Mouse (Mus musculus): ENCODE measurements at regions not wholly inside any gene's neighbourhood (a gene's known extent, or its start where the extent isn't known, plus 50 kb on each side); places are given as distances from the start of the nearest gene placed in this dataset.

DNA sequence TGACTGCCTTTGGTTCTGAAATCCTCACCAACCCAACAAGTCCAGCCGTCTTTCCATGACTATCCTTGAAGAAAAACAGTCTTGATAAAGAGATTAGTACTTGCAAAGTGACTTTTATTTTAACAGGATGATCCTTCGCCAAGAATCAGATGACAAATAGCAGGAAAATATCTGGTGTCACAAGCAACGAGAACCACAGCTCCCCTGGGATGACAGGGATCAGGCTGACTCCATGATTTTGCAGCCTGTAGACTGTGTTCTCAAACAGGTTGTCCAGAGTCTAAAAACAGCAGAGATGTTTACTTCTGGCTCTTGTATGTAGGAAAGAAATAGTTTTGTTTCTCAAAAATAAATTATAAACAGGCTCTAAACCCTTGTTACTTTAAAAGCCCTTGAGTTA, 63.3 kb downstream of the Tmem18 start:
- Histone ChIP-seq H3K4me1 (ENCODE audit: control insufficient read depth, insufficient read depth, low read length) (no peaks in the 10 kb centered on the region), H3K79me2 (replicated peaks; ENCODE audit: control insufficient read depth, insufficient read depth, low read length) (no peaks in the 10 kb centered on the region), H3K4me3 (no peak overlapping the region), H3K27ac (no peak overlapping the region), H3K9ac (ENCODE audit: low read depth, low read length) (no peak overlapping the region), H3K36me3 (ENCODE audit: control insufficient read depth, insufficient read depth, low read length) (no peaks in the 10 kb centered on the region), H3K27me3 (ENCODE audit: control insufficient read depth, insufficient read depth, low read length) (no peaks in the 10 kb centered on the region)
- 29% methylated on average over 3 of the region's 3 CpGs for WGBS
- intact Hi-C loops (cut with DNase I), result no loop called here
- no peak for DNase-seq
- TF ChIP-seq POLR2A (IDR thresholded peaks at IDR 0.05; ENCODE audit: insufficient read depth, low read depth, low read length) (no peak), EP300 (IDR thresholded peaks at IDR 0.05; ENCODE audit: insufficient read depth, low read depth, low read length) (no peak), CTCF (IDR thresholded peaks at IDR 0.05) (no peak)

DNA sequence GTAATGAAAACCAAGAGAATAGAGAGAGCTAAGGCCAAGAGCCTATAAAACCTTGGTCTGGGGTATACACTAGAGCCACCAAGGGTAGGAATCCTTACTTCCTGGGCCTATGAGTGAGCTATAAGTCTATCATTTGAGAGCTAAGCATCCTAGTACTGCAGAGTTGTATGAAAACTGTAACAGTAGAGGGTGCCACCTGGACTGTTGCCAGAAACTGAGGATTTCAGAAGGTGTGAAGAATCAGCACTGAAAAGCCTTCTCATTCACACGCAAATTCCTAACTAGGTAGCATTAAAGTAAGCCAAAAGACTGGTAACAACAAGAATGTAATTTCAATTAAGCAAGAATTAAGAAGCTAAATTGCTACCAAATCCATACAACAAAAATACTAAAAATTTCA, 67.3 kb downstream of the Tmem18 start:
- no peaks in the 10 kb centered on the region for H3K4me1 ChIP-seq (ENCODE audit: control insufficient read depth, insufficient read depth, low read length)
- intact Hi-C loops (cut with DNase I), result no loop called here
- no peak overlapping the region for H3K4me3 ChIP-seq
- no peak overlapping the region for H3K9ac ChIP-seq (ENCODE audit: low read depth, low read length)
- no peaks in the 10 kb centered on the region for H3K79me2 ChIP-seq (replicated peaks; ENCODE audit: control insufficient read depth, insufficient read depth, low read length)
- no peaks in the 10 kb centered on the region for H3K36me3 ChIP-seq (ENCODE audit: control insufficient read depth, insufficient read depth, low read length)
- no peaks in the 10 kb centered on the region for H3K27me3 ChIP-seq (ENCODE audit: control insufficient read depth, insufficient read depth, low read length)
- WGBS, result 81% methylated on average over 1 of the region's 1 CpGs
- TF ChIP-seq EP300 (IDR thresholded peaks at IDR 0.05; ENCODE audit: insufficient read depth, low read depth, low read length) (no peak), POLR2A (IDR thresholded peaks at IDR 0.05; ENCODE audit: insufficient read depth, low read depth, low read length) (no peak), CTCF (IDR thresholded peaks at IDR 0.05) (no peak)
- H3K27ac ChIP-seq, result no peak overlapping the region
- no peak for DNase-seq

DNA sequence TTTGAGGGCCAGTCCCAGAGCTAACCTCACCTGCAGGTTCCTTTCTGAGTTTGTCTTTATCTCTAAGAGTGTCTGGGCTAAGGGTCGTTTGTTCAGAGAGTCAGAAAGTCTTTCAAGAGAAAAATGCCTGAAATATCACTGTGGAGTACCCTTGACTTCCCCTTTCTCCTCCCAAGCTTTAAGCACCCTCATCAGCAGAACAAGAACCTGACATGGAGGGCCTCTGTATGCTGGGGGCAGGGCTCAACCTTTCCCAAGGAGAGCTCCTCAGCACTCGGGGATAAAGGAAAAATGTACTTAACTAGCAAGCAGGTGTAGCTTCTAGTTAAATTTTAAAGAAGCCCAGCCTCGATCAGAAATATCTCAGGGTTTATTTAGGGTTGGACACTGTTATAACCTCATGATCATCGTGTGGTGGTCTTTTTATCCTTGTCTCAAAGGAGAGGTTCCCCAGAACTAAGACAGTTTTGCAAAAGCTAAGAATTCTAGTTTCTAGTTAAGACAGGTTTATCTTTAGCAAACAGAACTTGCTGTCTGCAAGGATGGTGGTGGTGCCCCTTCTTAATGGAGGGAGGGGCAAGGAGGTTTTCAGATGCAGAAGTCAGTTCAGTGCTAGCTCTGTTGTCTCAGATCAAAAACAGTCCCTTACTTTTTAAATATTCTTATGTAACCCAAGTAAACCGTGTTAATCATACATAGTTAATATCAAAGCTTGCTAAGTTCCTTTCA, 70.3 kb downstream of the Tmem18 start:
- Histone ChIP-seq H3K4me3 (no peak overlapping the region), H3K36me3 (ENCODE audit: control insufficient read depth, insufficient read depth, low read length) (no peaks in the 10 kb centered on the region), H3K4me1 (ENCODE audit: control insufficient read depth, insufficient read depth, low read length) (no peaks in the 10 kb centered on the region), H3K27ac (no peak overlapping the region), H3K9ac (ENCODE audit: low read depth, low read length) (no peak overlapping the region), H3K79me2 (replicated peaks; ENCODE audit: control insufficient read depth, insufficient read depth, low read length) (no peaks in the 10 kb centered on the region), H3K27me3 (ENCODE audit: control insufficient read depth, insufficient read depth, low read length) (no peaks in the 10 kb centered on the region)
- no peak for DNase-seq
- TF ChIP-seq POLR2A (IDR thresholded peaks at IDR 0.05; ENCODE audit: insufficient read depth, low read depth, low read length), result no peak
- WGBS, result 44% methylated on average over 5 of the region's 5 CpGs
- intact Hi-C loops (cut with DNase I), result no loop called here

DNA sequence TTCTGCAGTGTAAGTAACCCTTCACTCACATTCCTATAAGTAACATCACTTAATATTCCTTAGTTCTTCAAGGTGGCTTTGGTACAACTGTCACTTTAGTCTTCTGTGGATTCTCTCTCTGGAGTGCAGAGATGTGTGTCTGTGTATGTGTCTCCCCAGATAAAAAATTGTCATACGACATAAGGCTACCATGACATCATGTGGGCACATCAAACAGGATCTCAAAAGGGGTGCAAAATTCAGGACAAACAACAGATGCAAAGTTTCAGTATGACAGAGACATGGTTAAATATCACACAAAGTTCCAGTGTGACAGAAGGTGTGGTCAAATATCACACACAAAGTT, 70.8 kb downstream of the Tmem18 start:
- Histone ChIP-seq H3K4me3 (no peak overlapping the region), H3K27me3 (ENCODE audit: control insufficient read depth, insufficient read depth, low read length) (no peaks in the 10 kb centered on the region), H3K79me2 (replicated peaks; ENCODE audit: control insufficient read depth, insufficient read depth, low read length) (no peaks in the 10 kb centered on the region), H3K9ac (ENCODE audit: low read depth, low read length) (no peak overlapping the region), H3K27ac (no peak overlapping the region), H3K4me1 (ENCODE audit: control insufficient read depth, insufficient read depth, low read length) (no peaks in the 10 kb centered on the region), H3K36me3 (ENCODE audit: control insufficient read depth, insufficient read depth, low read length) (no peaks in the 10 kb centered on the region)
- WGBS, result 66% methylated on average over 1 of the region's 1 CpGs
- DNase-seq, result no peak
- TF ChIP-seq CTCF (IDR thresholded peaks at IDR 0.05), result no peak
- TF ChIP-seq EP300 (IDR thresholded peaks at IDR 0.05; ENCODE audit: insufficient read depth, low read depth, low read length), result no peak
- TF ChIP-seq POLR2A (IDR thresholded peaks at IDR 0.05; ENCODE audit: insufficient read depth, low read depth, low read length), result no peak
- intact Hi-C loops (cut with DNase I), result no loop called here

DNA sequence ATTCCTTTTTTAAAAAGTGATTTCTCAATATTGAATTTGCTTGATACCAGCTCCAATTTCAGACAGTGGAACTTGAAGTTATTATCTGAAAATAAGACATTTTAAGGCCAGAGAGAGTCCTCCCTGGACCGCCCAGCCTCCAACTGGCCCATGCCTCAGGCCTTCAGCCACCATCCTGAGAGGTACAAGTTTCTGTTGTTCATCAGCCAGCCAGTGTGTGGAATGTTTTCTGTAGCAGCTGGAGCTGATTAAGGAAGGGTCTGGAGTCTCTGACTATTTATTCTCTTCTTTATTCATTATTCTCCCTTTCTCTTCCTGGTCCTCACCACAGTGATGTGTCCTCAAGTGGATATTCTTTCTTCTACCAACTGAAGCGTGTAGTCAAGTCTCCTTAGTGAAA, 94.6 kb downstream of the Tmem18 start:
- Histone ChIP-seq H3K9ac (ENCODE audit: low read depth, low read length) (no peak overlapping the region), H3K27me3 (ENCODE audit: control insufficient read depth, insufficient read depth, low read length) (no peaks in the 10 kb centered on the region), H3K27ac (no peak overlapping the region), H3K4me1 (ENCODE audit: control insufficient read depth, insufficient read depth, low read length) (no peaks in the 10 kb centered on the region), H3K79me2 (replicated peaks; ENCODE audit: control insufficient read depth, insufficient read depth, low read length) (no peaks in the 10 kb centered on the region), H3K4me3 (no peak overlapping the region), H3K36me3 (ENCODE audit: control insufficient read depth, insufficient read depth, low read length) (no peaks in the 10 kb centered on the region)
- DNase-seq, result no peak
- TF ChIP-seq EP300 (IDR thresholded peaks at IDR 0.05; ENCODE audit: insufficient read depth, low read depth, low read length), result no peak
- no peak for TF ChIP-seq POLR2A (IDR thresholded peaks at IDR 0.05; ENCODE audit: insufficient read depth, low read depth, low read length)
- TF ChIP-seq CTCF (IDR thresholded peaks at IDR 0.05), result no peak
- WGBS, result 71% methylated on average over 2 of the region's 2 CpGs
- intact Hi-C loops (cut with DNase I), result no loop called here

DNA sequence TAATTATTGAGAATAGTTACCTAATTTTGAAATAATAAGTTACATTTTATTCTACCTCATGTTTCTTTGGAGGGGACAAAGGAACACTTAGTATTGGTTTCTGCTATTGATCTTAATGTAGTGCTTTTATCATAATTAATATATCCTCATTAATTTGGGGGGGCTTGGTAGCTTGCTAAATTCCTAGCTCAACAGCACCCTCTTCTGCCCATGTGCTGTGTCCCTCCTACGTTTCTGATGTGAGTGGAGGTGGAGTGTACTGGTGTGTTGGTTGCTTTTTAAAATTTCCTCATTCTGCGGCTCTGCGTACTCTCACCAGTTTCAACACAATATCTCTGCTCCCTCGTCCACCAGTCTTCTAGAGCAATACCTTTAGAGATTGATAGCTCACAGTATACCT, 105.8 kb downstream of the Tmem18 start:
- no peak for DNase-seq
- Histone ChIP-seq H3K27ac (no peak overlapping the region), H3K27me3 (ENCODE audit: control insufficient read depth, insufficient read depth, low read length) (no peaks in the 10 kb centered on the region), H3K9ac (ENCODE audit: low read depth, low read length) (no peak overlapping the region), H3K4me3 (no peak overlapping the region), H3K4me1 (ENCODE audit: control insufficient read depth, insufficient read depth, low read length) (no peaks in the 10 kb centered on the region), H3K79me2 (replicated peaks; ENCODE audit: control insufficient read depth, insufficient read depth, low read length) (no peaks in the 10 kb centered on the region), H3K36me3 (ENCODE audit: control insufficient read depth, insufficient read depth, low read length) (no peaks in the 10 kb centered on the region)
- intact Hi-C loops (cut with DNase I), result no loop called here
- 68% methylated on average over 4 of the region's 4 CpGs for WGBS
- TF ChIP-seq POLR2A (IDR thresholded peaks at IDR 0.05; ENCODE audit: insufficient read depth, low read depth, low read length) (no peak), CTCF (IDR thresholded peaks at IDR 0.05) (peak; percentile 31), EP300 (IDR thresholded peaks at IDR 0.05; ENCODE audit: insufficient read depth, low read depth, low read length) (no peak)

Data from heart, adult 2 months (tissue).